ENCODE assay signal across 19 mouse cellular contexts in genomic region chr1:61135597-61136545, GRCm38 (mm10).
A peak's percentile ranks its signal among the peaks of the same experiment; 100 is the strongest.
DNase-seq lines count a peak whose midpoint lies in the region; ATAC-seq and TF ChIP-seq lines count a peak whose summit lies in the region.
"Had no signal": no experiment of that assay in that cellular context is flagged by ENCODE, and none has a peak within 500 bp of the region (broad histone marks: within the 10 kb centered on the region; RNA-seq: fewer than 3 reads in every experiment).

No protein-coding gene starts in this region.

- no peaks in the 10 kb centered on the region; the same call in 1 of the 2 replicates for H3K4me1 ChIP-seq in forebrain, postnatal 0 days (ENCODE audit: insufficient read depth)
- peaks cover 19% of the 10 kb centered on the region for H3K4me1 ChIP-seq in forebrain, embryonic 16.5 days (replicated peaks; ENCODE audit: control insufficient read depth, insufficient read depth, low read length)
- peaks cover 21% of the 10 kb centered on the region for H3K4me1 ChIP-seq in neural tube, embryonic 15.5 days
- peaks cover 19% of the 10 kb centered on the region for H3K4me1 ChIP-seq in midbrain, embryonic 14.5 days (ENCODE audit: control insufficient read depth, insufficient read depth, low read length)
- H3K4me1 ChIP-seq: liver, embryonic 15.5 days had no signal

- no peak for TF ChIP-seq CTCF in forebrain, postnatal 0 days (IDR thresholded peaks at IDR 0.05; ENCODE audit: low read depth)

- ATAC-seq in forebrain, postnatal 0 days: peak; percentile 19
- ATAC-seq in forebrain, embryonic 16.5 days: no peak
- no peak for ATAC-seq in neural tube, embryonic 15.5 days (ENCODE audit: low FRiP score)
- ATAC-seq in midbrain, embryonic 14.5 days (ENCODE audit: low FRiP score, low TSS enrichment): no peak

- intact Hi-C loops in gastrocnemius, postnatal 36 days (cut with DNase I): no loop called here

- H3K4me2 ChIP-seq in forebrain, postnatal 0 days (ENCODE audit: low read depth): no peak overlapping the region
- H3K4me2 ChIP-seq in forebrain, embryonic 16.5 days (ENCODE audit: low read length): no peak overlapping the region
- no peak overlapping the region for H3K4me2 ChIP-seq in neural tube, embryonic 15.5 days
- no peak overlapping the region for H3K4me2 ChIP-seq in midbrain, embryonic 14.5 days (ENCODE audit: low read length)
- H3K4me2 ChIP-seq: heart, embryonic 15.5 days; hindbrain, embryonic 14.5 days; limb, embryonic 13.5 days; liver, embryonic 15.5 days had no signal

- H3K9ac ChIP-seq in forebrain, postnatal 0 days: no peak overlapping the region
- H3K9ac ChIP-seq in forebrain, embryonic 16.5 days (replicated peaks; ENCODE audit: low read depth, low read length): no peak overlapping the region
- no peak overlapping the region for H3K9ac ChIP-seq in neural tube, embryonic 15.5 days (replicated peaks)
- H3K9ac ChIP-seq in midbrain, embryonic 14.5 days (replicated peaks; ENCODE audit: low read length): no peak overlapping the region
- H3K9ac ChIP-seq: heart, embryonic 15.5 days; hindbrain, embryonic 14.5 days; limb, embryonic 13.5 days; liver, embryonic 15.5 days had no signal

- H3K36me3 ChIP-seq in forebrain, postnatal 0 days (ENCODE audit: insufficient read depth): no peaks in the 10 kb centered on the region
- no peaks in the 10 kb centered on the region for H3K36me3 ChIP-seq in forebrain, embryonic 16.5 days (ENCODE audit: control insufficient read depth, insufficient read depth)
- H3K36me3 ChIP-seq in neural tube, embryonic 15.5 days: no peaks in the 10 kb centered on the region
- H3K36me3 ChIP-seq in midbrain, embryonic 14.5 days (ENCODE audit: control insufficient read depth, insufficient read depth, low read length): no peaks in the 10 kb centered on the region
- H3K36me3 ChIP-seq: embryonic facial prominence, embryonic 10.5 days; G1E; heart, embryonic 15.5 days; limb, embryonic 13.5 days; liver, embryonic 15.5 days had no signal

- no peak overlapping the region for H3K27ac ChIP-seq in forebrain, postnatal 0 days (ENCODE audit: low read depth, low read length)
- no peak overlapping the region for H3K27ac ChIP-seq in forebrain, embryonic 16.5 days (ENCODE audit: low read length)
- H3K27ac ChIP-seq in neural tube, embryonic 15.5 days (replicated peaks): no peak overlapping the region
- H3K27ac ChIP-seq in midbrain, embryonic 14.5 days (replicated peaks; ENCODE audit: low read depth, low read length): no peak overlapping the region
- H3K27ac ChIP-seq: embryonic facial prominence, embryonic 10.5 days; heart, embryonic 15.5 days; hindbrain, embryonic 14.5 days; limb, embryonic 13.5 days; liver, embryonic 15.5 days had no signal

- 0 out of 2 replicates have a peak, but pooled peaks cover 3% of the 10 kb centered on the region for H3K27me3 ChIP-seq in forebrain, postnatal 0 days (ENCODE audit: insufficient read depth, low read length)
- H3K27me3 ChIP-seq in forebrain, embryonic 16.5 days (replicated peaks; ENCODE audit: control insufficient read depth, insufficient read depth, low read length): no peaks in the 10 kb centered on the region
- H3K27me3 ChIP-seq in neural tube, embryonic 15.5 days (replicated peaks): no peaks in the 10 kb centered on the region
- H3K27me3 ChIP-seq in midbrain, embryonic 14.5 days (ENCODE audit: control insufficient read depth, insufficient read depth, low read length): no peaks in the 10 kb centered on the region
- H3K27me3 ChIP-seq: heart, embryonic 15.5 days; limb, embryonic 13.5 days; liver, embryonic 15.5 days had no signal

- no peak for DNase-seq in forebrain, postnatal 0 days
- peak; percentile 23 for DNase-seq in thymus, postnatal 0 days (ENCODE audit: low spot score)
- no peak for DNase-seq in thymus, postnatal 4 days
- peak; percentile 80 for DNase-seq in naive thymus-derived CD4-positive, alpha-beta T cell, adult 2 months (ENCODE audit: low read depth)
- DNase-seq in gastrocnemius, postnatal 36 days: no peak
- DNase-seq in midbrain, embryonic 14.5 days: no peak
- DNase-seq: adrenal gland, postnatal 14 days; cerebellum, postnatal 14 days; kidney, adult 18-20 months; kidney, postnatal 14 days; right cerebral cortex, postnatal 4 days had no signal

- 57% methylated on average over 9 of the region's 9 CpGs for WGBS in forebrain, postnatal 0 days
- 62% methylated on average over 9 of the region's 9 CpGs for WGBS in forebrain, embryonic 16.5 days
- WGBS in neural tube, embryonic 15.5 days: 71% methylated on average over 9 of the region's 9 CpGs
- 61% methylated on average over 9 of the region's 9 CpGs for WGBS in midbrain, embryonic 14.5 days

- no peak overlapping the region for H3K4me3 ChIP-seq in forebrain, postnatal 0 days (ENCODE audit: low read depth, low read length)
- no peak overlapping the region for H3K4me3 ChIP-seq in forebrain, embryonic 16.5 days (replicated peaks; ENCODE audit: low read length)
- no peak overlapping the region for H3K4me3 ChIP-seq in neural tube, embryonic 15.5 days (replicated peaks)
- H3K4me3 ChIP-seq in midbrain, embryonic 14.5 days (replicated peaks; ENCODE audit: low read depth, low read length): no peak overlapping the region
- H3K4me3 ChIP-seq: embryonic facial prominence, embryonic 10.5 days; heart, embryonic 15.5 days; limb, embryonic 13.5 days; liver, embryonic 15.5 days had no signal

- H3K9me3 ChIP-seq in forebrain, postnatal 0 days (ENCODE audit: low read length): no peaks in the 10 kb centered on the region
- H3K9me3 ChIP-seq in forebrain, embryonic 16.5 days (ENCODE audit: control insufficient read depth, low read length): no peaks in the 10 kb centered on the region
- no peaks in the 10 kb centered on the region for H3K9me3 ChIP-seq in neural tube, embryonic 15.5 days (replicated peaks)
- H3K9me3 ChIP-seq in midbrain, embryonic 14.5 days (ENCODE audit: control insufficient read depth, low read length): no peaks in the 10 kb centered on the region
- H3K9me3 ChIP-seq: embryonic facial prominence, embryonic 10.5 days; G1E; heart, embryonic 15.5 days; limb, embryonic 13.5 days; liver, embryonic 15.5 days had no signal

Comparison
In these comparisons a context has a peak if more than half of its experiments do, and no peak if none do; other contexts are left out.
1. DNase-seq: peak in thymus, postnatal 0 days (single experiment) and naive thymus-derived CD4-positive, alpha-beta T cell, adult 2 months (single experiment); none in forebrain, postnatal 0 days (single experiment), thymus, postnatal 4 days (single experiment), gastrocnemius, postnatal 36 days (0 of 2) and midbrain, embryonic 14.5 days (single experiment).